Mouse (Mus musculus): Measurements from ENCODE around the gene Gpr149. TPM values are rescaled to one million over a fixed set of nuclear protein-coding genes. Genes with fewer than 3 reads are reported as not detected.

Gpr149 gene
- polyA plus RNA-seq (2021; fragmentation: Nextera tagmentation), result 0.64 and 1.1 TPM in 2 replicates
- long read RNA-seq, experiment 1, partial matches to known transcripts, result 1 of 2 reads
- long read RNA-seq, experiment 1, other reads (novel, unspliced or antisense), result 1 of 2 reads
- long read RNA-seq, experiment 2, full-length matches to known transcripts, result 9 of 16 reads
- long read RNA-seq, experiment 2, partial matches to known transcripts, result 0 of 16 reads
- long read RNA-seq, experiment 2, other reads (novel, unspliced or antisense), result 7 of 16 reads

DNA sequence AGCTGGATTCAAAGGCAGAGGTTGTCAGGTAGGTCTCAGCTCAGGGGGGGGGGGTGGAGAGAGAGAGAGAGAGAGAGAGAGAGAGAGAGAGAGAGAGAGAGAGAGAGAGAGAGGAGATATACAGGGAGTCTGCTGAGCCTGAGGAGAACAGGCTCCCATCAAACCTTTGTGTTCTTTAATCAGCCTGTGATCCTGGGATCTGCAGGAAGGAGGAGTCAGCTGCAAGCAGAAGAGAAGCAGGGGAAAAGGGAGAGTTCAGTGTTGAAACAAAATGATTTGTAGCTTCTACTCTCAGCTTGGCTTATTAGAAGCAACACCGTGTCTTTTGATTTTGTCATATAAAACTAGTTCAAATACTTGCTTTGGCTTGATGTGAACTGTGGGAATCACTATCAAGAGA lies at the start of gene Gpr149:
TSS of gene Gpr149 (minus strand) at position 168 of the 400 bp plus-strand sequence.

GRCm38 (mm10) chr3:62506488-62507205 lies 98.3 kb downstream of the Gpr149 start, which contains the start of gene Dhx36:
Dhx36 (minus strand) TSS chr3:62507004.

Other genes with a start within 250 kb of the Gpr149 start
- 5.3 and 6.2 TPM in 2 replicates for gene Dhx36, start 98.1 kb downstream of the Gpr149 start, polyA plus RNA-seq (2021; fragmentation: Nextera tagmentation)